In the genomic region with DNA sequence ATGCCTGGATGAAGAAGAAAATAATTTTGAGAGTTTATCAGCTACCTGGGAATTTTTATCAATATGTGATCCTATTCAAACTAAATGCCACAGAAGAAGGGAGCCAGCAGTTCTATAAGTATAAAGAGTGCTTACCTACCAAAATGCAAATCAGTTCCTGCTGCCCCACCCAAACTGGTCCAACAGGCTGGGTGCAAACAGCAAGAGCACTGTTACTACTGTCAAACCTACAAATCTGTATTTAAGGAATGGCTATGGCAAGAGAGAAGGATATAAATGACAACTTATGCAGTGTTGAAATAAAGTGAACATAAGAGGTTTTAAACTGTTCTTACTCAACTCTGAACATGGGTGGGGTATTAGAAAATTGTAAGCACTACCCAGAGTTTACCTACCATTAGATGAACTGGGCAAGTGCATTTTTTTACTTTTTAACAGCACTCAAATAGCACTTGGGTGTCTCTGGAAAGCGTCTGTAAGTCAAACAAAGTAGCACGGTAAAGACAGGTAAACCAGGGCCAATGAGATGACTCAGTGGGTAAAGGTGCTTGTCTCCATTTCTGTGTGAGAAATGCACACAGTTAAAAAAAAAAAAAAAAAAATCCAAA, we compare ENCODE assay signal across 21 mouse cellular contexts. TPM values are rescaled to one million over a fixed set of nuclear protein-coding genes. Genes with fewer than 3 reads are reported as not detected.
A peak's percentile ranks its signal among the peaks of the same experiment; 100 is the strongest.
DNase-seq lines count a peak whose midpoint lies in the region; ATAC-seq and TF ChIP-seq lines count a peak whose summit lies in the region.
"Had no signal": no experiment of that assay in that cellular context is flagged by ENCODE, and none has a peak within 500 bp of the region (broad histone marks: within the 10 kb centered on the region; RNA-seq: fewer than 3 reads in every experiment).

No protein-coding gene starts in this region.

- no peak overlapping the region for H3K4me2 ChIP-seq in intestine, postnatal 0 days (replicated peaks; ENCODE audit: low read depth)
- no peak overlapping the region for H3K4me2 ChIP-seq in hindbrain, postnatal 0 days (ENCODE audit: low read depth, low read length)
- H3K4me2 ChIP-seq: embryonic facial prominence, embryonic 12.5 days; limb, embryonic 13.5 days; liver, embryonic 13.5 days; midbrain, embryonic 13.5 days; neural tube, embryonic 12.5 days had no signal

- peaks cover 10% of the 10 kb centered on the region for H3K4me1 ChIP-seq in intestine, postnatal 0 days (replicated peaks; ENCODE audit: control insufficient read depth, insufficient read depth, low read length)
- H3K4me1 ChIP-seq in hindbrain, postnatal 0 days (ENCODE audit: insufficient read depth, low read length) = no peaks in the 10 kb centered on the region
- H3K4me1 ChIP-seq: embryonic facial prominence, embryonic 12.5 days; hindbrain, embryonic 10.5 days; neural tube, embryonic 12.5 days had no signal

- H3K4me3 ChIP-seq in intestine, postnatal 0 days (ENCODE audit: low read depth, low read length) = no peak overlapping the region
- no peak overlapping the region for H3K4me3 ChIP-seq in hindbrain, postnatal 0 days (ENCODE audit: low read length)
- H3K4me3 ChIP-seq: embryonic facial prominence, embryonic 12.5 days; hindbrain, embryonic 10.5 days; limb, embryonic 13.5 days; liver, embryonic 13.5 days; midbrain, embryonic 13.5 days; neural tube, embryonic 12.5 days had no signal

- no peaks in the 10 kb centered on the region for H3K27me3 ChIP-seq in intestine, postnatal 0 days (replicated peaks; ENCODE audit: control insufficient read depth, insufficient read depth, low read length)
- no peaks in the 10 kb centered on the region for H3K27me3 ChIP-seq in hindbrain, postnatal 0 days (ENCODE audit: insufficient read depth, low read length)
- H3K27me3 ChIP-seq: embryonic facial prominence, embryonic 12.5 days; limb, embryonic 13.5 days; liver, embryonic 13.5 days; midbrain, embryonic 13.5 days; neural tube, embryonic 12.5 days had no signal

- H3K9me3 ChIP-seq in intestine, postnatal 0 days (ENCODE audit: control insufficient read depth) = no peaks in the 10 kb centered on the region
- no peaks in the 10 kb centered on the region for H3K9me3 ChIP-seq in hindbrain, postnatal 0 days (ENCODE audit: low read length)
- H3K9me3 ChIP-seq: embryonic facial prominence, embryonic 12.5 days; hindbrain, embryonic 10.5 days; limb, embryonic 13.5 days; liver, embryonic 13.5 days; midbrain, embryonic 13.5 days; neural tube, embryonic 12.5 days had no signal

- intact Hi-C loops in left cerebral cortex, postnatal 14 days (cut with DNase I) = no loop called here

- peak; percentile 46 to 61 for DNase-seq in urinary bladder, adult 18-20 months (ENCODE audit: low spot score in 2 of 2)
- no peak for DNase-seq in urinary bladder, postnatal 10 days (ENCODE audit: low spot score)
- DNase-seq in lung, postnatal 4 days = peak; percentile 22 to 60
- DNase-seq in hindbrain, postnatal 0 days (ENCODE audit: low spot score) = no peak
- DNase-seq in left cerebral cortex, postnatal 14 days (ENCODE audit: low spot score in 2 of 2) = no peak
- no peak for DNase-seq in thymus, postnatal 36 days
- DNase-seq: adrenal gland, adult 8-10 months; cerebellum, adult 9-10 months; gastrocnemius, postnatal 25 days; kidney, adult 8-10 months; kidney, postnatal 36 days; liver, embryonic 13.5 days; right cerebral cortex, adult 18-20 months; thymus, adult 2 months had no signal

- ATAC-seq in intestine, postnatal 0 days = 0 out of 2 replicates have a peak, but pooled peaks have one; percentile 19
- ATAC-seq in hindbrain, postnatal 0 days = no peak
- ATAC-seq: forebrain, embryonic 14.5 days; midbrain, embryonic 13.5 days had no signal

- WGBS in intestine, postnatal 0 days = 14% methylated on average over 2 of the region's 2 CpGs
- WGBS in hindbrain, postnatal 0 days = 95% methylated on average over 2 of the region's 2 CpGs

- H3K9ac ChIP-seq in intestine, postnatal 0 days (ENCODE audit: low read depth, low read length) = no peak overlapping the region
- no peak overlapping the region for H3K9ac ChIP-seq in hindbrain, postnatal 0 days (replicated peaks; ENCODE audit: low read length)
- H3K9ac ChIP-seq: embryonic facial prominence, embryonic 12.5 days; limb, embryonic 13.5 days; liver, embryonic 13.5 days; midbrain, embryonic 13.5 days; neural tube, embryonic 12.5 days had no signal

- H3K36me3 ChIP-seq in intestine, postnatal 0 days (ENCODE audit: control insufficient read depth, insufficient read depth) = no peaks in the 10 kb centered on the region
- no peaks in the 10 kb centered on the region for H3K36me3 ChIP-seq in hindbrain, postnatal 0 days (ENCODE audit: insufficient read depth, low read length)
- H3K36me3 ChIP-seq: embryonic facial prominence, embryonic 12.5 days; hindbrain, embryonic 10.5 days; limb, embryonic 13.5 days; liver, embryonic 13.5 days; midbrain, embryonic 13.5 days; neural tube, embryonic 12.5 days had no signal

- no peak for TF ChIP-seq CTCF in intestine, postnatal 0 days (IDR thresholded peaks at IDR 0.05; ENCODE audit: low read depth)
- no peak for TF ChIP-seq CTCF in hindbrain, postnatal 0 days (IDR thresholded peaks at IDR 0.05; ENCODE audit: low read depth)

- no peak overlapping the region for H3K27ac ChIP-seq in intestine, postnatal 0 days (ENCODE audit: low read depth, low read length)
- H3K27ac ChIP-seq in hindbrain, postnatal 0 days = no peak overlapping the region
- H3K27ac ChIP-seq: embryonic facial prominence, embryonic 12.5 days; hindbrain, embryonic 10.5 days; limb, embryonic 13.5 days; liver, embryonic 13.5 days; midbrain, embryonic 13.5 days; neural tube, embryonic 12.5 days had no signal

RNA-seq across cellular contexts. Expression of a gene that starts 23.9 kb away (rescaled TPM):
- 8.0 and 8.9 TPM in 2 replicates for polyA plus RNA-seq in intestine, postnatal 0 days (2015; fragmentation: Nextera tagmentation; extraction: Ambion mirVana)
- total RNA-seq in hindbrain, postnatal 0 days (2014; rRNA removed) = 27.2 and 35.7 TPM in 2 replicates
- 8.7 TPM in 2 replicates for polyA plus RNA-seq in hindbrain, postnatal 0 days (2015; fragmentation: Nextera tagmentation; extraction: Ambion mirVana)
- 10 to 100 TPM; 24.6 to 28.1 TPM for total RNA-seq in left cerebral cortex, postnatal 14 days (2021)

Comparison
In these comparisons a context has a peak if more than half of its experiments do, and no peak if none do; other contexts are left out.
1. DNase-seq: peak in urinary bladder, adult 18-20 months (2 of 2) and lung, postnatal 4 days (2 of 2); none in urinary bladder, postnatal 10 days (single experiment), hindbrain, postnatal 0 days (single experiment), left cerebral cortex, postnatal 14 days (0 of 2) and thymus, postnatal 36 days (0 of 2).